Mouse (Mus musculus) spleen, adult 2 months (tissue): ENCODE data around the gene Wdsub1.

Experiments used
- CTCF ChIP-seq: fragments of 200-500 bp; IDR thresholded peaks from 2 replicates; pipeline ENCODE4 v1.5.1; 2011; ENCODE audit warnings: mild to moderate bottlenecking, inconsistent platforms; ENCODE audit not compliant: insufficient read depth, insufficient read length, insufficient replicate concordance; ENCODE audit errors: extremely low read depth
- POLR2A ChIP-seq: fragments of 200-500 bp; IDR thresholded peaks from 2 replicates; pipeline ENCODE4 v1.6.1; 2011; ENCODE audit warnings: low read depth, low read length, inconsistent platforms

- no peak for TF ChIP-seq CTCF
- TF ChIP-seq POLR2A, result no peak
These were observed 5.1 kb downstream of the Wdsub1 start for GRCm38 (mm10) chr2:59877335-59877734.
